Mouse (Mus musculus) liver, embryonic 14.5 days (tissue): Measurements from ENCODE around the gene Oxsr1.
A peak's percentile ranks its signal among the peaks of the same experiment; 100 is the strongest.

Source experiments
- CTCF ChIP-seq: IDR thresholded peaks from 2 replicates; pipeline ENCODE4 v1.5.1; 2016; ENCODE audit warnings: antibody characterized with exemption, low read depth, control low read depth
- EP300 ChIP-seq: IDR thresholded peaks from 2 replicates; pipeline ENCODE4 v1.6.1; 2016; ENCODE audit warnings: antibody characterized with exemption, low read depth

DNA sequence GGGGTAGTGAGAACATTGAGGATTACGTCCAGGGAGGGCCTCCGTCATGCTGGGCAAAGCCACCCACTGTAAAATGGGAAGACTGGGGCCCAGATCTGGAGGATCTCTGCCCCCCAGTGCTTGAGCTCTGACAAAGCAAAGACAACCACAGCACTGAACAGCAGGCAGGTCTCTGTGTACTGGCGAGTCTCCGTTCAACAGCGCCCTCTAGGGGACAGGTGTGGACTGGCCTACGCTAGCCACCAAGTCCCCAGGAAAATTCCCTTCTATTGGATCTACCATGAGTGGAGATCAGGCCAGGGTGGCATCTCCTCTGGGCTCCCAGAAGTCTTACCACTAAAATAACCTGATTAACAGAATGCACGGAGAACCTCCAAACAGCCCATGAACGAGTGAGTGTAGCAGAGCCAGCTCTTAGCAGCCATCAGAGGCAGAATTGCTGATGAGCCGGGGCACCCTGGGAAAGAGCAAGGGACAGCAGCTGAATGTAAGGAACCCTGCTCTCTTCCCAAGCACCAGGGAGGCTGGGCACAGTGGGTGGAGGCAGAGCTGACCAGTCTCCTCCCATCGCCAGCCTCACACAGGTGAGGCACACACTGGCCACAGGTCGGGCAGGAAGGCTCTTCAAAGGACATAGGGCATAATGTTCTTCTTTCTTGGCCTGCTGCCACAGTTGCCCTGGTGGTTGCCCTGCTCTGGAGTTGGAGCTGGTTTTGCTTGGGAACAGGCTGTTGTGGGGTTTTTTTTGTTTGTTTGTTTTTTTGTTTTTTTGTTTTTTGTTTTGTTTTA lies 129.8 kb downstream of the Oxsr1 start:
- TF ChIP-seq CTCF, result peak; percentile 88
- no peak for TF ChIP-seq EP300
